In genomic region chr7:45695098-45695497, GRCm38 (mm10) we compare ENCODE assay signal across 17 mouse cellular contexts. TPM values are rescaled to one million over a fixed set of nuclear protein-coding genes. Genes with fewer than 3 reads are reported as not detected.
A peak's percentile ranks its signal among the peaks of the same experiment; 100 is the strongest.
DNase-seq lines count a peak whose midpoint lies in the region; ATAC-seq and TF ChIP-seq lines count a peak whose summit lies in the region.
"Had no signal": no experiment of that assay in that cellular context is flagged by ENCODE, and none has a peak within 500 bp of the region (broad histone marks: within the 10 kb centered on the region; RNA-seq: fewer than 3 reads in every experiment).

No protein-coding gene starts in this region.

- WGBS in spleen, adult 2 months: 25% methylated on average over 6 of the region's 6 CpGs
- WGBS in neural tube, embryonic 11.5 days: 10% methylated on average over 6 of the region's 6 CpGs

- H3K9me3 ChIP-seq in neural tube, embryonic 11.5 days (ENCODE audit: control insufficient read depth, low read length): no peaks in the 10 kb centered on the region
- H3K9me3 ChIP-seq: forebrain, embryonic 15.5 days; heart, embryonic 13.5 days; megakaryocyte, embryonic 14.5 days had no signal

- no peak overlapping the region for H3K9ac ChIP-seq in neural tube, embryonic 11.5 days (ENCODE audit: low read length)
- H3K9ac ChIP-seq: forebrain, embryonic 15.5 days; heart, embryonic 13.5 days; lung, embryonic 14.5 days had no signal

- ATAC-seq in neural tube, embryonic 11.5 days (ENCODE audit: insufficient read depth, low FRiP score, low TSS enrichment): peak; percentile 67
- ATAC-seq: forebrain, embryonic 15.5 days; hindbrain, embryonic 16.5 days had no signal

- H3K36me3 ChIP-seq in spleen, adult 2 months (ENCODE audit: control insufficient read depth, insufficient read depth, low read length): no peaks in the 10 kb centered on the region
- no peaks in the 10 kb centered on the region for H3K36me3 ChIP-seq in neural tube, embryonic 11.5 days (ENCODE audit: control insufficient read depth, insufficient read depth, low read length)
- H3K36me3 ChIP-seq: forebrain, embryonic 15.5 days; heart, embryonic 13.5 days had no signal

- H3K4me3 ChIP-seq in spleen, adult 2 months (ENCODE audit: extremely low read depth, insufficient read depth, insufficient read length): no peak overlapping the region
- H3K4me3 ChIP-seq in neural tube, embryonic 11.5 days (ENCODE audit: low read depth, low read length): no peak overlapping the region
- H3K4me3 ChIP-seq: forebrain, embryonic 15.5 days; heart, embryonic 13.5 days; megakaryocyte, embryonic 14.5 days had no signal

- no peak for DNase-seq in spleen, adult 2 months (ENCODE audit: low read depth in 1 of 2, low spot score in 2 of 2)
- DNase-seq in spleen, postnatal 14 days (ENCODE audit: low spot score in 2 of 2): no peak
- DNase-seq in embryo, embryonic 10.5 days (ENCODE audit: low spot score): peak; percentile 64
- DNase-seq in forelimb bud, embryonic 11.5 days (ENCODE audit: low read depth, low spot score): peak; percentile 55
- DNase-seq in neural tube, embryonic 11.5 days (ENCODE audit: low spot score): no peak
- no peak for DNase-seq in adrenal gland, adult (ENCODE audit: inconsistent age in 2 of 2, low spot score in 1 of 2)
- DNase-seq in adrenal gland, adult 18-20 months (ENCODE audit: low spot score in 2 of 2): no peak
- DNase-seq: cerebellum, adult 18-20 months; gastrocnemius, postnatal 36 days; kidney, postnatal 10 days; layer of hippocampus, adult 9-11 months; liver; lung, embryonic 14.5 days had no signal

- peaks cover 4% of the 10 kb centered on the region; the same call in 1 of the 2 replicates for H3K4me1 ChIP-seq in spleen, adult 2 months (ENCODE audit: control insufficient read depth, insufficient read depth, insufficient read length)
- H3K4me1 ChIP-seq in neural tube, embryonic 11.5 days (ENCODE audit: control insufficient read depth, insufficient read depth, low read length): peaks cover 9% of the 10 kb centered on the region; the same call in 1 of the 2 replicates

- peaks cover 7% of the 10 kb centered on the region for H3K27me3 ChIP-seq in spleen, adult 2 months (ENCODE audit: control insufficient read depth, insufficient read depth, low read length)
- H3K27me3 ChIP-seq in neural tube, embryonic 11.5 days (ENCODE audit: control insufficient read depth, insufficient read depth, low read length): peaks cover 12% of the 10 kb centered on the region

- H3K27ac ChIP-seq in spleen, adult 2 months (ENCODE audit: insufficient read depth, low read length): 0 out of 2 replicates have a peak overlapping the region, but pooled peaks have one; percentile 28
- H3K27ac ChIP-seq in neural tube, embryonic 11.5 days (ENCODE audit: low read depth, low read length): no peak overlapping the region
- H3K27ac ChIP-seq: forebrain, embryonic 15.5 days; heart, embryonic 13.5 days had no signal

- TF ChIP-seq POLR2A in spleen, adult 2 months (IDR thresholded peaks at IDR 0.05; ENCODE audit: low read depth, low read length): no peak

- H3K4me2 ChIP-seq in neural tube, embryonic 11.5 days (ENCODE audit: low read depth): no peak overlapping the region
- H3K4me2 ChIP-seq: forebrain, embryonic 15.5 days; heart, embryonic 13.5 days; lung, embryonic 14.5 days had no signal

- TF ChIP-seq CTCF in spleen, adult 2 months (IDR thresholded peaks at IDR 0.05; ENCODE audit: extremely low read depth, insufficient read depth, insufficient read length, insufficient replicate concordance): no peak

RNA-seq across cellular contexts. Expression of gene Sec1, which starts 0.9 kb away (rescaled TPM):
- 0.68 and 1.5 TPM in 2 replicates for polyA plus RNA-seq in spleen, adult 2 months (2012; rRNA removed)
- polyA plus RNA-seq in neural tube, embryonic 11.5 days (2014; fragmentation: Nextera tagmentation; extraction: Ambion mirVana): 1.7 and 2.1 TPM in 2 replicates
- under 1 TPM; 0.23 to 0.35 TPM for total RNA-seq in adrenal gland, adult 18-20 months (2021)
- polyA plus RNA-seq: lung, embryonic 14.5 days had no signal

RNA-seq across cellular contexts. Expression of gene Car11, which starts 4.5 kb away (rescaled TPM):
- polyA plus RNA-seq in spleen, adult 2 months (2012; rRNA removed): 2.4 and 4.6 TPM in 2 replicates
- polyA plus RNA-seq in neural tube, embryonic 11.5 days (2014; fragmentation: Nextera tagmentation; extraction: Ambion mirVana): 11.5 and 12.4 TPM in 2 replicates
- 10 to 100 TPM; 15.8 to 16.9 TPM for total RNA-seq in adrenal gland, adult 18-20 months (2021)

RNA-seq across cellular contexts. Expression of gene Dbp, which starts 9.8 kb away (rescaled TPM):
- polyA plus RNA-seq in spleen, adult 2 months (2012; rRNA removed): 20.0 and 30.1 TPM in 2 replicates
- polyA plus RNA-seq in neural tube, embryonic 11.5 days (2014; fragmentation: Nextera tagmentation; extraction: Ambion mirVana): 3.3 and 3.7 TPM in 2 replicates
- 10 to 100 TPM; 64.8 to 96.6 TPM for total RNA-seq in adrenal gland, adult 18-20 months (2021)

RNA-seq across cellular contexts. Expression of gene Ntn5, which starts 11.3 kb away (rescaled TPM):
- polyA plus RNA-seq in spleen, adult 2 months (2012; rRNA removed): 2.2 and 5.1 TPM in 2 replicates
- 1.1 and 1.4 TPM in 2 replicates for polyA plus RNA-seq in neural tube, embryonic 11.5 days (2014; fragmentation: Nextera tagmentation; extraction: Ambion mirVana)
- under 1 TPM; 0.36 to 0.61 TPM for total RNA-seq in adrenal gland, adult 18-20 months (2021)

RNA-seq across cellular contexts. Expression of gene Rpl18, which starts 20.2 kb away (rescaled TPM):
- 1,792 and 2,504 TPM in 2 replicates for polyA plus RNA-seq in spleen, adult 2 months (2012; rRNA removed)
- 929 and 960 TPM in 2 replicates for polyA plus RNA-seq in neural tube, embryonic 11.5 days (2014; fragmentation: Nextera tagmentation; extraction: Ambion mirVana)
- total RNA-seq in adrenal gland, adult 18-20 months (2021): 100 to 1,000 TPM; 934 to 965 TPM

Comparison
In these comparisons a context has a peak if more than half of its experiments do, and no peak if none do; other contexts are left out.
1. DNase-seq: peak in embryo, embryonic 10.5 days (single experiment) and forelimb bud, embryonic 11.5 days (single experiment); none in spleen, adult 2 months (0 of 2), spleen, postnatal 14 days (0 of 2), neural tube, embryonic 11.5 days (single experiment), adrenal gland, adult (0 of 2) and adrenal gland, adult 18-20 months (0 of 2).